Mouse (Mus musculus): ENCODE measurements around the gene Ubtd2. TPM values are rescaled to one million over a fixed set of nuclear protein-coding genes. Genes with fewer than 3 reads are reported as not detected.

The Ubtd2 gene
- polyA plus RNA-seq (2012), result 5.7 and 11.8 TPM in 2 replicates

GRCm38 (mm10) chr11:32454800-32455506 is at the start of gene Ubtd2:
TSS of gene Ubtd2 (plus strand) at chr11:32455370.

GRCm38 (mm10) chr11:32531871-32532764 is 76.9 kb downstream of the Ubtd2 start, which contains the start of gene Efcab9:
TSS of gene Efcab9 (minus strand) at chr11:32532081.

GRCm38 (mm10) chr11:32532765-32533481 is 77.8 kb downstream of the Ubtd2 start, which contains the start of gene Stk10:
TSS of gene Stk10 (plus strand) at chr11:32533305.

Other genes with a start within 250 kb of the Ubtd2 start
- gene Snrnp25, start 250.0 kb upstream of the Ubtd2 start, polyA plus RNA-seq (2012), result 53.1 and 58.3 TPM in 2 replicates
- gene Rhbdf1, start 233.1 kb upstream of the Ubtd2 start, polyA plus RNA-seq (2012), result 2.9 and 6.0 TPM in 2 replicates
- gene Mpg, start 228.9 kb upstream of the Ubtd2 start, polyA plus RNA-seq (2012), result 7.3 and 7.9 TPM in 2 replicates
- 32.3 and 34.7 TPM in 2 replicates for gene Nprl3, start 187.7 kb upstream of the Ubtd2 start, polyA plus RNA-seq (2012)
- not detected in 2 replicates for gene Hba-x, start 179.0 kb upstream of the Ubtd2 start, polyA plus RNA-seq (2012)
- gene Hba-a1, start 171.9 kb upstream of the Ubtd2 start, polyA plus RNA-seq (2012), result 485 and 868 TPM in 2 replicates
- gene Hbq1b, start 168.4 kb upstream of the Ubtd2 start, polyA plus RNA-seq (2012), result not detected in 2 replicates
- 294 and 751 TPM in 2 replicates for gene Hba-a2, start 158.9 kb upstream of the Ubtd2 start, polyA plus RNA-seq (2012)
- not detected in 2 replicates for gene Hbq1a, start 155.3 kb upstream of the Ubtd2 start, polyA plus RNA-seq (2012)
- 4.6 and 4.9 TPM in 2 replicates for gene Sh3pxd2b, start 107.5 kb upstream of the Ubtd2 start, polyA plus RNA-seq (2012)
- not detected in 2 replicates for gene Efcab9, start 76.7 kb downstream of the Ubtd2 start, polyA plus RNA-seq (2012)
- 25.0 and 26.8 TPM in 2 replicates for gene Stk10, start 77.9 kb downstream of the Ubtd2 start, polyA plus RNA-seq (2012)
- 19.6 and 29.7 TPM in 2 replicates for gene Fbxw11, start 187.4 kb downstream of the Ubtd2 start, polyA plus RNA-seq (2012)